Comparison of ENCODE assay signal across 9 mouse cellular contexts in the genomic region with DNA sequence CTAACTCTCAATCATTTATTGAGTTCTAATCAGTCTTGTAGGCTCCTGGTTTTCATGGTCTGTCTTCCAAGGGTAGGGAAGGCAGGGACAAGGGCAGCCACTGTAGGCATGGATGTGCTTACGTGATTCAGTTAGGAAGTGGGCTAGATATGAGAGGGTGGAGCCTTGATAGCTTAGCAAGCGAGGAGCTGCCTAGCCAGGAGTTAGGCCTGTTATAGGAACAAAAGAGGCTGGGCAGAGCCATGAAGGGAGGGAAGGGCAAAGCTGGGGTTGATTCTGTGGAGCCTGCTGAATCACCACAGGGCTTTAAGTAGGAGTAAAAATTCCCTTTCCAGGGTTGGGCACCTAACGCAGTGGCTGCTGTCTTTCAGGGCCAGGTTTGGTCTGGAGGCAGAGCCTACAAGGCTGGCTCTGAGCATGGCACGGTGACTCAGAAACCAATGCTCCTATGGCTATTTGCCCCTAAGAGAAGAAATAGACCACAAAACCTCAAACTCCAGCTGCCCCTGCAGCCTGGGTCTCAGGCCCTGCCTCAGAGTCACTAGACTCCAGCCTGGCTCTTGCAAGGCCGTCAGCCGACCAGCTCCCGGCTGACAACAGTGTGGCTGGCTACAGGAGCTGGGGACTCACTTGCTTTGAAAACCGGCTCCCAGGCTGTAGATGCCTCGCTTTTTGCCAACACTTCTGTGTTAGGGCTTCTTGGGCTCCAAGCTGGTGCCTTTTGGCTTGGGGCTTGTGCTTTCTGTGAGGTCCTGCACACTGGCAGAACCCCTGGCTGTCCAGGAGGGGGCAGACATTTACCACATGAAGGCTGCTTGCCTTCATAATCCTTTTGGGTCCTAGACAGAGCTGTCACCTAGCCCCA.
A peak's percentile ranks its signal among the peaks of the same experiment; 100 is the strongest.
DNase-seq lines count a peak whose midpoint lies in the region; ATAC-seq lines count a peak whose summit lies in the region.
"Had no signal": no experiment of that assay in that cellular context is flagged by ENCODE, and none has a peak within 500 bp of the region (broad histone marks: within the 10 kb centered on the region; RNA-seq: fewer than 3 reads in every experiment).

No protein-coding gene starts in this region.

- ATAC-seq in midbrain, embryonic 11.5 days (ENCODE audit: low FRiP score), result 0 out of 2 replicates have a peak, but pooled peaks have one; percentile 52
- ATAC-seq in midbrain, embryonic 16.5 days, result no peak
- peak; percentile 60 for ATAC-seq in embryonic facial prominence, embryonic 14.5 days (ENCODE audit: low read depth)
- 0 out of 2 replicates have a peak, but pooled peaks have one; percentile 36 for ATAC-seq in hindbrain, embryonic 12.5 days (ENCODE audit: low FRiP score)
- ATAC-seq in limb, embryonic 12.5 days (ENCODE audit: insufficient number of reproducible peaks, insufficient read depth, low FRiP score, low TSS enrichment, low read depth), result no peak
- ATAC-seq in neural tube, embryonic 14.5 days (ENCODE audit: low read depth), result peak; percentile 65; the same call in 1 of the 2 replicates

- peaks cover 6% of the 10 kb centered on the region for H3K4me1 ChIP-seq in midbrain, embryonic 11.5 days (ENCODE audit: control insufficient read depth, insufficient read depth, low read length)
- H3K4me1 ChIP-seq in midbrain, embryonic 16.5 days (ENCODE audit: control insufficient read depth, insufficient read depth, low read length), result peaks cover 12% of the 10 kb centered on the region
- H3K4me1 ChIP-seq in embryonic facial prominence, embryonic 14.5 days (ENCODE audit: control insufficient read depth, insufficient read depth, low read length), result peaks cover 38% of the 10 kb centered on the region
- H3K4me1 ChIP-seq in hindbrain, embryonic 12.5 days, result peaks cover 57% of the 10 kb centered on the region
- peaks cover 50% of the 10 kb centered on the region for H3K4me1 ChIP-seq in limb, embryonic 12.5 days (replicated peaks)
- H3K4me1 ChIP-seq in neural tube, embryonic 14.5 days (ENCODE audit: control insufficient read depth, insufficient read depth, low read length), result peaks cover 30% of the 10 kb centered on the region

- H3K27me3 ChIP-seq in midbrain, embryonic 11.5 days (ENCODE audit: control insufficient read depth, insufficient read depth, low read length), result no peaks in the 10 kb centered on the region
- H3K27me3 ChIP-seq in midbrain, embryonic 16.5 days (ENCODE audit: control insufficient read depth, insufficient read depth, low read depth, low read length), result no peaks in the 10 kb centered on the region
- H3K27me3 ChIP-seq in embryonic facial prominence, embryonic 14.5 days (replicated peaks; ENCODE audit: control insufficient read depth, insufficient read depth, low read length), result no peaks in the 10 kb centered on the region
- H3K27me3 ChIP-seq in hindbrain, embryonic 12.5 days, result no peaks in the 10 kb centered on the region
- no peaks in the 10 kb centered on the region for H3K27me3 ChIP-seq in limb, embryonic 12.5 days
- no peaks in the 10 kb centered on the region for H3K27me3 ChIP-seq in neural tube, embryonic 14.5 days (ENCODE audit: control insufficient read depth, insufficient read depth, low read length)

- H3K9ac ChIP-seq in midbrain, embryonic 11.5 days (ENCODE audit: low read length), result no peak overlapping the region
- H3K9ac ChIP-seq in midbrain, embryonic 16.5 days (ENCODE audit: low read depth, low read length), result no peak overlapping the region
- no peak overlapping the region for H3K9ac ChIP-seq in embryonic facial prominence, embryonic 14.5 days (ENCODE audit: low read depth, low read length)
- H3K9ac ChIP-seq in hindbrain, embryonic 12.5 days, result no peak overlapping the region
- H3K9ac ChIP-seq in limb, embryonic 12.5 days (replicated peaks), result no peak overlapping the region
- H3K9ac ChIP-seq in neural tube, embryonic 14.5 days (replicated peaks; ENCODE audit: low read depth, low read length), result no peak overlapping the region

- no peaks in the 10 kb centered on the region for H3K36me3 ChIP-seq in midbrain, embryonic 11.5 days (ENCODE audit: control insufficient read depth, insufficient read depth, low read length)
- H3K36me3 ChIP-seq in midbrain, embryonic 16.5 days (ENCODE audit: control insufficient read depth, insufficient read depth, low read length), result no peaks in the 10 kb centered on the region
- H3K36me3 ChIP-seq in embryonic facial prominence, embryonic 14.5 days (ENCODE audit: control insufficient read depth, insufficient read depth, low read length), result peaks cover 9% of the 10 kb centered on the region; the same call in 1 of the 2 replicates
- H3K36me3 ChIP-seq in hindbrain, embryonic 12.5 days, result no peaks in the 10 kb centered on the region
- peaks cover 6% of the 10 kb centered on the region; the same call in 1 of the 2 replicates for H3K36me3 ChIP-seq in limb, embryonic 12.5 days
- H3K36me3 ChIP-seq in neural tube, embryonic 14.5 days (ENCODE audit: control insufficient read depth, insufficient read depth, low read length), result no peaks in the 10 kb centered on the region

- no peak overlapping the region; the same call in 1 of the 2 replicates for H3K27ac ChIP-seq in midbrain, embryonic 11.5 days (ENCODE audit: low read depth, low read length)
- H3K27ac ChIP-seq in midbrain, embryonic 16.5 days (ENCODE audit: low read length), result no peak overlapping the region
- H3K27ac ChIP-seq in embryonic facial prominence, embryonic 14.5 days (replicated peaks; ENCODE audit: low read depth, low read length), result peak overlapping the region; percentile 29; the same call in 1 of the 2 replicates
- H3K27ac ChIP-seq in hindbrain, embryonic 12.5 days, result no peak overlapping the region; the same call in 1 of the 2 replicates
- 0 out of 2 replicates have a peak overlapping the region, but pooled peaks have one; percentile 9 for H3K27ac ChIP-seq in limb, embryonic 12.5 days
- 0 out of 2 replicates have a peak overlapping the region, but pooled peaks have one; percentile 18 for H3K27ac ChIP-seq in neural tube, embryonic 14.5 days (ENCODE audit: low read depth, low read length)

- no peaks in the 10 kb centered on the region for H3K9me3 ChIP-seq in midbrain, embryonic 11.5 days (ENCODE audit: control insufficient read depth, low read length)
- H3K9me3 ChIP-seq in midbrain, embryonic 16.5 days (replicated peaks; ENCODE audit: control insufficient read depth, low read length, poor library complexity, severe bottlenecking), result no peaks in the 10 kb centered on the region
- no peaks in the 10 kb centered on the region; the same call in 1 of the 2 replicates for H3K9me3 ChIP-seq in embryonic facial prominence, embryonic 14.5 days (ENCODE audit: control insufficient read depth, low read length)
- no peaks in the 10 kb centered on the region for H3K9me3 ChIP-seq in hindbrain, embryonic 12.5 days (replicated peaks)
- 0 out of 2 replicates have a peak, but pooled peaks cover 6% of the 10 kb centered on the region for H3K9me3 ChIP-seq in limb, embryonic 12.5 days
- no peaks in the 10 kb centered on the region for H3K9me3 ChIP-seq in neural tube, embryonic 14.5 days (ENCODE audit: control insufficient read depth, low read length)

- WGBS in midbrain, embryonic 11.5 days, result 60% methylated on average over 9 of the region's 9 CpGs
- 56% methylated on average over 9 of the region's 9 CpGs for WGBS in midbrain, embryonic 16.5 days
- WGBS in embryonic facial prominence, embryonic 14.5 days, result 71% methylated on average over 9 of the region's 9 CpGs
- WGBS in hindbrain, embryonic 12.5 days, result 73% methylated on average over 9 of the region's 9 CpGs
- 64% methylated on average over 9 of the region's 9 CpGs for WGBS in limb, embryonic 12.5 days
- WGBS in neural tube, embryonic 14.5 days, result 62% methylated on average over 9 of the region's 9 CpGs

- no peak overlapping the region for H3K4me2 ChIP-seq in midbrain, embryonic 11.5 days
- no peak overlapping the region for H3K4me2 ChIP-seq in midbrain, embryonic 16.5 days (ENCODE audit: low read length)
- no peak overlapping the region for H3K4me2 ChIP-seq in embryonic facial prominence, embryonic 14.5 days (ENCODE audit: low read depth, low read length)
- H3K4me2 ChIP-seq in hindbrain, embryonic 12.5 days (replicated peaks), result no peak overlapping the region
- no peak overlapping the region for H3K4me2 ChIP-seq in limb, embryonic 12.5 days
- H3K4me2 ChIP-seq in neural tube, embryonic 14.5 days (ENCODE audit: low read depth, low read length), result no peak overlapping the region

- no peak for DNase-seq in midbrain, embryonic 11.5 days (ENCODE audit: low spot score, missing footprints)
- peak; percentile 27 for DNase-seq in adrenal gland, postnatal 25 days
- DNase-seq in embryonic facial prominence, embryonic 14.5 days (ENCODE audit: low spot score), result peak; percentile 73
- no peak for DNase-seq in spleen, postnatal 36 days (ENCODE audit: low spot score in 2 of 2)

- no peak overlapping the region for H3K4me3 ChIP-seq in midbrain, embryonic 11.5 days (ENCODE audit: low read depth, low read length)
- H3K4me3 ChIP-seq in midbrain, embryonic 16.5 days (ENCODE audit: low read depth, low read length), result no peak overlapping the region
- H3K4me3 ChIP-seq in embryonic facial prominence, embryonic 14.5 days (ENCODE audit: low read depth, low read length), result no peak overlapping the region
- H3K4me3 ChIP-seq in hindbrain, embryonic 12.5 days, result no peak overlapping the region
- H3K4me3 ChIP-seq in limb, embryonic 12.5 days (replicated peaks), result no peak overlapping the region
- H3K4me3 ChIP-seq in neural tube, embryonic 14.5 days (ENCODE audit: low read depth, low read length), result no peak overlapping the region
- H3K4me3 ChIP-seq: erythroblast, embryonic 14.5 days had no signal

Comparison
In these comparisons a context has a peak if more than half of its experiments do, and no peak if none do; other contexts are left out.
1. ATAC-seq: peak in midbrain, embryonic 11.5 days (single experiment), embryonic facial prominence, embryonic 14.5 days (single experiment), hindbrain, embryonic 12.5 days (single experiment) and neural tube, embryonic 14.5 days (single experiment); none in midbrain, embryonic 16.5 days (single experiment) and limb, embryonic 12.5 days (single experiment).
2. DNase-seq: peak in adrenal gland, postnatal 25 days (single experiment) and embryonic facial prominence, embryonic 14.5 days (single experiment); none in midbrain, embryonic 11.5 days (single experiment) and spleen, postnatal 36 days (0 of 2).
3. H3K27ac ChIP-seq: peak in embryonic facial prominence, embryonic 14.5 days (single experiment), limb, embryonic 12.5 days (single experiment) and neural tube, embryonic 14.5 days (single experiment); none in midbrain, embryonic 11.5 days (single experiment), midbrain, embryonic 16.5 days (single experiment) and hindbrain, embryonic 12.5 days (single experiment).